Mouse (Mus musculus) megakaryocyte, adult 5-6 weeks (primary cell): ENCODE results near the gene Tpcn1. TPM values are rescaled to one million over a fixed set of nuclear protein-coding genes. Genes with fewer than 3 reads are reported as not detected.

Experiments used
- ATAC-seq: 2 replicates; pipeline ENCODE4 v1.8.0; 2016; ENCODE audit warnings: mild to moderate bottlenecking, inconsistent platforms; ENCODE audit not compliant: poor library complexity, severe bottlenecking
- total RNA-seq, 2 experiments: library from RNA; stranded (forward) in 1 of 2; stranded (reverse) in 1 of 2; fragments of 153-499, 151-499 nt in 1 of 2; fragments of 221-1000, 200-1000 nt in 1 of 2; gene quantifications; 2 replicates each; pipeline versions ENCODE4 v1.2.3 to v1.2.4; 2015 to 2017

Gene Tpcn1
- total RNA-seq, 2 experiments from 2014 or later: 15.8 to 38.3 TPM

DNA sequence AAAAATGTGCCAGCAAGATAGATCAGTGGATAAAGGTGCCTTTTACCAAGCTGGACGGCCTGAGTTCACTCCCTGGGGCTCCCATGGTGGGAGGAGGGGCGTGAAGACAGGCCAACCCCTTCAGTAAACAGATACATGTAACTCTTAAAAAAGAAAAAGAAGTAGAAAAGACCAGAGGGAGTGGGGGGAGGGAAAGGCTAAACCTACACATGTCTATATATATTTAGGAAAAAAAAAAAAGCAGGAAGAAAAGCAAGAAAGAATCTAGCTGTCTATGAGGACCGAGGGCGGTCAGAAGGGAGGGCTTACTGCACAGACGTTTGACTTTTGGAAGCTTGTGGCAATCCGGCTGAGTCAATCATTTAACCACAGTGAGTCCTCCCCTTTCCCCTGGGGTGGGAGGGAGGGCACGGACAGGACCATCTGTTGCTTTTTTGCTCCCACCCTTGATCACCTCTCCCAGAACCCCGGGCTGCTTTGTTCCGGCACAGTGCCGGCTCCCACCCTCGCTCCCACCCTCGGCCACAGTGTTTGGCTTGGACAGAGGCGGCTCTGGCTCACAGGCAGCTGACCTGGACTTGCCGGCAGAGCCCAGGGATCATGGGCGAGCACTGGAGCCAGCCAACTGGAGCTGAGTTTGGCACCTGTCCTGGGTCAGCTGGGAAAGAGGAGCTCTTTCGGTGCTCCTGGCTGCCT lies 27.7 kb downstream of the Tpcn1 start:
- peak; percentile 53 for ATAC-seq

- peak; percentile 54 for ATAC-seq
These were observed 28.3 kb downstream of the Tpcn1 start for GRCm38 (mm10) chr5:120560129-120560615.

- ATAC-seq: peak; percentile 81
These were observed 29.7 kb downstream of the Tpcn1 start for GRCm38 (mm10) chr5:120558762-120559161.

GRCm38 (mm10) chr5:120558041-120558440 lies 30.4 kb downstream of the Tpcn1 start:
- no peak for ATAC-seq

DNA sequence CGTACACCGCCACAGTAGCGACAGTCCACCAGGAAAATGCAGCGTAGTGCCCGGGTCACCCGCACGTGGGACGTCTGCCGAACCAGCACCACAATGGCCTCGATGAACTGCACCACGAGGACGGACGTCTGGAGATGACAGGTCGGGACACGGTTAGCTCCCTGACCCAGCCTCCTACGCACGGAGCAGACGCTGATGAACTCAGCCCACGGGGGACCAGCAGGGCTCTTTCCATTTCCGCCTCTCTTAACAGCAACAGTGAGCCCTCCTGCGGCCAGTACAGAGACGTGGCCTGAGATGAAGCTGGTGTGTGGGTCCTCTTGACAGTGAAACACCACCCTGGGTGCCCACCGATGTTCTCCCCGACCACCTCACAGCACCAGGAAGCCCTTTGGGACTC lies 32.6 kb downstream of the Tpcn1 start:
- no peak for ATAC-seq

GRCm38 (mm10) chr5:120550673-120551072 lies 37.8 kb downstream of the Tpcn1 start:
- ATAC-seq: no peak

- ATAC-seq: no peak
These were observed 38.3 kb downstream of the Tpcn1 start for GRCm38 (mm10) chr5:120550137-120550536.

DNA sequence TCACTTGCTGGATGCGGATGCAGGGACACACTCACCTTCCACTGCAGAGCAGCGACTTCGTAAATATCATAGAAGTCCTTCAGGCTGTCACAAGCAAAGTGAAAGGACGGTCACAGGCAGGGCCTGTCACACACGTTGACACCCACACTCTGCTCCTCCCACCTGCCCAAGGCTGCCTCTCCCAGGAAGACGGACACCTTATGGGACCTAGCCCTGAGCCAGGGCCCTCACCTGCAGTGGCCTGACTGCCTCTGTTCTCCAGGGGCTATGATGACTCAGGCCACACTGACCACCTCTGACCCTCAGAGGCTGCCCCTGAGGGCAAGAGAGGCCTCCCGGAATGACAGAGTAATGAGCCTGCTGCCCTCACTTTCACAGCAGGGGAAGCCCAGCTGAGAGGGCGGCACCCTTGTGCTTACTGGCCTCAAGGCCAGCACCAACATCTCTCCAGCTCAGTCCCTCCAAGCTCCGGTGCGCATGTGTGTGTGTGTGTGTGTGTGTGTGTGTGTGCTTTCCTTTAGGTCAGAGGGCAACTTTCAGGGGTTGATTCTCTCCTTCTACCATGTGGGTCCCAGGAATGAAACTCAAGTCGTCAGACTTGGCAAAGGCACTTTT lies 40.1 kb downstream of the Tpcn1 start:
- no peak for ATAC-seq

- ATAC-seq: no peak
These were observed 51.8 kb downstream of the Tpcn1 start for GRCm38 (mm10) chr5:120536632-120537031.

DNA sequence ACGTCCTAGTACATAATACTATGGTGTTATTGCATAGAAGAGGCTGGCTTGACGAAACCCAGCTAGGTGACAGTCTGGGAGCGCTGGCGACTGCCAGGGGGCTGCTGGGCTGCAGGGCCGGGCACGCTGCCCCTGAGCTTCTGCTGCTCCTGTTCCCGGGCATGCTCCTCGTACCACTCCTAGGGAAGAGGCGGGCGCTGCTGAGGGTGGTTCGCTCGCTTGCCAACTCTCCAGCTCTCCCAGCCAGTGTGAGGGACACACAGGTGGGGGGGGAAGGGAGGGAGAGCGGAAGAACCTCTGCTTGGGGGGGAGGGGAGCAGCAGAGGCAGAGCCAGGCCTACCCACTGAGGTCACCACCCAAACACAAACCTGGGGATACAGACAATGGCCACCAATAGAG lies 52.4 kb downstream of the Tpcn1 start:
- no peak for ATAC-seq

- ATAC-seq: no peak
These were observed 53.8 kb downstream of the Tpcn1 start for GRCm38 (mm10) chr5:120534686-120535075.

DNA sequence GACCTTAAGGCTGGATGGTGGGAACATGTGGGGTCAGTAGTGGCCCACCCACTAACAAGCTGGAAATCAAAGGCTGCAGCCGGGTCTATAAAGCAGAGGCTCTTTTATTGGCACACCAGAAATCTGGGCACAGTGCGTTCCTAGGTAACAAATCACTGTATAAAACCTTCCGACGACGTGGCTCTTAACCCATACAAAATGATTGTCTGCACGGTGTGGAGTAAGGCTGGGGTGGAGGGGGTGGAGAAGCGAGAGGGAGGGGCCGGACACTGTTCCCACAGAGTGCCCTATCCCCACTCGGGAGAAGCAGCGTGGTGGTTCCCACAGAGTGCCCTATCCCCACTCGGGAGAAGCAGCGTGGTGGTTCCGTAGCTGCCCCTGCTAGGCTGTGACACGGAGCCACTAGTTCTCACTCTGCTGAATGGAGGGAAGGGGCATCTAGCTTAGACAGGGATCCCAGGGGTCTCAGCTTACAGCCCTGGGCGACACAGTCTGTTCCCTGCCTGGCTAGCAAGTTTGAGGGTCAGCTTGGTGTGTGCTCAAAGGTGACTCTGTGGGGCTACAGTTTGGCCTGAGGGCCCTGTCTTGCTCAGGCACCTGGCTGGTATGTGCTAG lies 54.3 kb downstream of the Tpcn1 start:
- ATAC-seq: no peak

DNA sequence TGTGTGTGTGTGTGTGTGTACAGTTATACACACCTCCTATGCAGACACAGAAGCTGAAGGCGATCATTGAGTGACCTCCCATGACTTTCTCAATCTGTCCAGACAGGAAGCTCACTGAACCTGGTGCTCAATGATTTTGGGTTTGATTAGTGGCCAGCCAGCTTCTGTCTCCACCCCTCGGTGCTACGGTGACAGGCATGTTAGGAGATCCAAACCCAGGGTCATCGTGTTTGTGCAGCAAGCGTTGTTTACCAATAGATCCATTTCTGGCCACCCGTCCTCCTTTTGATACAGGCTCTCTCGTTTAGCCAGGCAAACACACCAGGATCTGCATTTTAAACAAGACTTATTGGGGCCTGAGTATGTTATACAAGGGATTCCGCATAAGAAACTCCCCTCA lies 56.8 kb downstream of the Tpcn1 start:
- no peak for ATAC-seq

DNA sequence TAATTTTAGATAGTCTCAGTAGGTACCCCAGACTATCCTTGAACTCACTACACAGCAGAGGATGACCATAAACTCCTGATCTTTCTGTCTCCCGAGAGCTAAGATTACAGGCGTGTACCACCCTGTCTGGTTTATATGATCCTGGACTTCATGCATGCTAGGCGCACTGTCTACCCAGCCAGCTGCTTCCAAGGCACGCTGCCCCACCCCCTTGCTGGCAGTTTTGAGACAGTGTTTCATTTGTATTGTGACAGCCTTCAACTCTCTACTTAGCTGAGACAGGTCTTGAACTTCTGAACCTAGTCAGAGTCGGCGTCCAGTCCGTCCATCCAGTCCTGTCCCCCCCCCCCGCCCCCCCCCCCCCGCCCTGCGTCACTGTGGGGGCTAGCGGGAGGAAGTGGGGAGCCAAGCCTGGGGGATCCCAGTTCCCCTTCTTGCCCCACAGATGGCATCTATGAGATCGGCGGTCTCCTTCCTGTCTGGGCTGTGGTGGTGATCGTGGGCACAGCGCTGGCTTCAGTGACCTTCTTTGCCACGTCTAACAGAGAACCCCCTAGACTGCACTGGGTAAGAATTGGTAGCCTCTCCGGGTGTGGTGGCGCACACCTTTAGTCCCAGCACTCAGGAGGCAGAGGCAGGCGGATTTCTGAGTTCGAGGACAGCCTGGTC lies 61.0 kb downstream of the Tpcn1 start:
- peak; percentile 77 for ATAC-seq

DNA sequence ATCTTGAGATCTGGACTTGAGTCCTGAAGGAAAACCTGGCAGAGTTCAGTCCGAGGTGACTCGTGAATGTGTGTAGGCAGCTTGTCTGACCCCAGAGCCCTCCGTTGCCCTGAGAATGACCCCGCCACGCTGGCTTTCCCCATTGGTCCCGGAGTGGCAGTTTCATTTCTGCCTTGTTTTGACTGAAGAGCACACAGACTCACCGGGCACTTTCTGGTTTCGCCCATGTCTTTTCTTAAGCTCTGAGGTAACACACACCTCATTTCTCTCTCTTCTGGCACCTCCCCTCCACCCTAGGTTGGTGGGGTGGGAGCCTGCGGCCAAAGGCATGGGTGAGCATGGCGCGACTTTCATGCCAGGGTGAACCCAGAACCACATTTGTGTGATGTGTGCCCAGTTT lies 62.2 kb downstream of the Tpcn1 start:
- peak; percentile 56 for ATAC-seq

DNA sequence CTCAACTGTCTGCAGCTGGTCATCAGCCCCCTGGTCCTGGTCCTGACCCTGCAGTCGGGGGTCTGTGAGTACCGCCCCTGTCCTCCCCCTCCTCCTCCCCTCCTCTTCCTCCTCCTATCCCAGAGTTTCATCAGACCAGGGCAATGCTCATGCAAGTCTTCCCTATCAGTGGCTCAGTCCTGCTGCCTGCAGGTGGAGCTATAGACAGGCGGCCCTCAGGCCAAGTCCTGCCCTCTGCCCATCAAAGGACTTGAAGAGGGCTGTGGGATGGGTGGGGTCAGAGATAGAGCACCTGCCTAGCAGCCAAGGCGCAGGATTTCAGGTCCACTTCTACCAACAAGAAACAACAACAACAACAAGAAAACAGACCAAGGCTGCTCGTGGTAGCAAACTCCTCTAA lies 62.7 kb downstream of the Tpcn1 start:
- 0 out of 2 replicates have a peak, but pooled peaks have one; percentile 17 for ATAC-seq

DNA sequence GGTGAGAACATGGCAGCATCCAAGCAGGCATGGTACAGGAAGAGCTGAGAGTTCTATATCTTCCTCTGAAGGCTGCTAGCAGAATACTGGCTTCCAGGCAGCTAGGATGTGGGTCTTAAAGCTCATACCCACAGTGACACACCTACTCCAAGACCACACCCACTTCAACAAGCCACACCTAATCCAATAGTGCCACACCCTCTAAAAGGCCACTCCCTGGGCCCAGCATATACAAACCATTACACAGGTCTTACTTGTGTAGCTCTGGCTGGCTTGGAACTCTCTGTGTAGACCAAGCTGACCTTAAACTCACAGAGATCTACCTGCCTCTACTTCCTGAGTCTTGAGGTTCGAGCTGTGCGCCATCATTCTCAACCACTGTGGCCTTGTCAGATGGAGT lies 63.7 kb downstream of the Tpcn1 start:
- no peak for ATAC-seq

DNA sequence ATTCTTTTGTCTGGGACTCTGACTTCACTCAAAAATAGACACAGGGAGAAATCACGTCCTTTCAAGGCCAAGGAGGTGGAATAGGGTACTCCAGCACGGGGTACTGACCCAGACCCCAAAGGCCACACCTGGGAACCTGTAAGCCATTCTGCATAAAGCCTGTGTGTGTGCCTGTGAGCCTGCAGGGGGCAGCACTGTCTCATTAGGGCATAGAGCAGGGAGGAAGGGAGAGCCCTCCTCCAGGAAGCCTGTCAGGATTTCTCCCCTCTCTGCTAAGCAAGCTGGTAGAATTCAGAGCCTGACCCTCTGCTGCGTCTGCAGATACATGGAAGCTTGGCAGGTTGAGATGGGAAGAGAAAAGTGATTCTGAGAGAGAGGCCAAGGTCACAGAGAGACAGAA lies 65.8 kb downstream of the Tpcn1 start:
- peak; percentile 48; the same call in 1 of the 2 replicates for ATAC-seq

- ATAC-seq: peak; percentile 70
These were observed 70.9 kb downstream of the Tpcn1 start for GRCm38 (mm10) chr5:120517552-120517951.

DNA sequence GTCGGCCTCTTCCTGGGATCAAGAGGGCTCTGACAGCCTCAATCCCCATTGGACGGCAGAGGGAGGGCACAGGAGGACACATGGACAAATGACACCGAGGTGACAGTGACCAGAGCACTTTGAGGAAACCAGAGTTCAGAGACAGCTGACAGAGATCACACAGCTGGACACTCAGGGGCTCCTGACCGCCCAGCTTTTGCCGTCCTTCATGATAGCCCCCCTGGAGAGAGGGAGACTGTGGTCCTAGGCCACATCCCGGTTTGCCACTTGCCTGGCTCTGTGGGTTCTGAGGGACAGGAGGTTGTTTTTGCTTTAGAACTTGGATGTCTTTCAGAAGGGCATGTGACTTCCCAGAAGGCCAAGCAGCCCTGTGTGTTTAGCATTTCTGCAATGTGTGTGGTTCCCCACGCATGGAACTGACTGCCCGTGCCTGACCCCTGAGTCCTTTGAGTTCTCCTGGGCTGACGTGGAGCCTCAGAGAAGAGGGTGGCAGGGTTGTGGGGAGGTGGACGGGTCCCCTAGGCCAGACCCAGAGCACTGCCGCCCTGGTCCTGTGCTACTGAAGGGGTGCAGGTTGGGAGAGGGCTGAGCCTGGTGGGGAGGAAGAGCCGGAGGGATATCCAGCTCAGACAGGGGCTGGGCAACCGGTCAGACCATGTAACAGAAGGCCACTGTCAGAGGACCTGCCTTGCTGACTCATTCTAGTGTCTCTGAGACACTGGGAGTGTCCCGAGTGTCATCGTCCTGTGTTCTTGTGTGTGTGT lies 72.1 kb downstream of the Tpcn1 start:
- peak; percentile 25 for ATAC-seq

DNA sequence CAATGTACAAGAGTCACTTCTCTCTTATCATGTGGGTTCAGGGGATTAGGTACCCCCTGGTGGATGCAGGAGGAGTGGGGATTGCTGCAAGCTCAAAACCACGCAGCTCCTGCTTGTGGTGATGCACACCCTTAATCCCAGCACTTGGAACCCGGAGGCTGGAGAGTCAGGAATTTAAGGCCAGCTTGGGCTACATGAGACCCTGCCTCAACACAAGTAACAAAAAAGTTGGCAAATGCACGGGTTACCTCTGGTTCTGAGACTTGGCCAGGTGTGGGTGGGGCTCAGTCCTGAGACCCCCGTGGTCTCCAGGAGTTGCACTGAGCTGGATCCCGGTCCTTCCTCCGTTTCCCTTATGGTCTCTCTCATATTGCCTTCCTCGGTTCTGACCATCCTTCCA lies 73.0 kb downstream of the Tpcn1 start:
- ATAC-seq: no peak
